Mouse (Mus musculus) C2C12 (cell line): ENCODE measurements around the gene Alb. TPM values are rescaled to one million over a fixed set of nuclear protein-coding genes. Genes with fewer than 3 reads are reported as not detected.

Source experiments
- H3K27me3 ChIP-seq: one replicate; pipeline ENCODE4 v1.6.1; 2011; ENCODE audit not compliant: control insufficient read depth, insufficient read depth, insufficient read length
- H3K36me3 ChIP-seq: one replicate; pipeline ENCODE4 v1.6.1; 2011; ENCODE audit not compliant: control insufficient read depth, insufficient read depth
- H3K4me3 ChIP-seq: one replicate; pipeline ENCODE4 v1.5.1; 2011; ENCODE audit warnings: mild to moderate bottlenecking, control low read depth; ENCODE audit not compliant: poor library complexity, insufficient read depth, severe bottlenecking
- H3K79me2 ChIP-seq: one replicate; pipeline ENCODE4 v1.6.1; 2011; ENCODE audit not compliant: control insufficient read depth, insufficient read depth
- H3K79me3 ChIP-seq: one replicate; pipeline ENCODE4 v1.6.1; 2011; ENCODE audit warnings: low read depth, control low read depth
- H3ac ChIP-seq: one replicate; pipeline ENCODE3; 2011; ENCODE audit warnings: low read depth; ENCODE audit not compliant: control insufficient read depth, insufficient read length
- CEBPB ChIP-seq: IDR thresholded peaks from one replicate; pipeline ENCODE4 v1.6.1; 2011; ENCODE audit warnings: low read depth, mild to moderate bottlenecking, control low read depth, moderate library complexity
- CTCF ChIP-seq: IDR thresholded peaks from one replicate; pipeline ENCODE4 v1.5.1; 2011; ENCODE audit not compliant: control insufficient read depth, insufficient read depth, insufficient read length
- FOSL1 ChIP-seq: IDR thresholded peaks from one replicate; pipeline ENCODE4 v1.8.0; 2011; ENCODE audit warnings: mild to moderate bottlenecking, low read length; ENCODE audit not compliant: poor library complexity, insufficient read depth, severe bottlenecking
- MAX ChIP-seq: IDR thresholded peaks from one replicate; pipeline ENCODE4 v1.6.1; 2011; ENCODE audit warnings: mild to moderate bottlenecking, control low read depth
- MYOD1 ChIP-seq: IDR thresholded peaks from one replicate; pipeline ENCODE4 v1.6.1; 2011; ENCODE audit warnings: low read depth; ENCODE audit not compliant: control insufficient read depth, insufficient read length
- MYOG ChIP-seq: IDR thresholded peaks from one replicate; pipeline ENCODE4 v1.6.1; 2011; ENCODE audit not compliant: control insufficient read depth, insufficient read length; ENCODE audit errors: extremely low read depth
- USF1 ChIP-seq: IDR thresholded peaks from one replicate; pipeline ENCODE4 v1.6.1; 2011; ENCODE audit warnings: low read depth, mild to moderate bottlenecking, control low read depth, moderate library complexity
- polyA plus RNA-seq: library from polyadenylated mRNA; unstranded; fragments of >200 nt; fragmentation: generic; extraction: Trizol; gene quantifications from one replicate; pipeline ENCODE4 v1.2.1, GENCODE M21; 2012; ENCODE audit warnings: missing spikeins

The Alb gene
- polyA plus RNA-seq, 1 experiment: not detected

GRCm38 (mm10) chr5:90507411-90507949 is 46.8 kb downstream of the Alb start:
- peaks cover 20% of the 10 kb centered on the region for H3K27me3 ChIP-seq
- H3ac ChIP-seq: no peak overlapping the region
- no peaks in the 10 kb centered on the region for H3K79me2 ChIP-seq
- no peaks in the 10 kb centered on the region for H3K36me3 ChIP-seq
- no peaks in the 10 kb centered on the region for H3K79me3 ChIP-seq
- no peak for TF ChIP-seq USF1
- TF ChIP-seq CTCF: no peak
- no peak for TF ChIP-seq MYOD1
- no peak for TF ChIP-seq CEBPB
- TF ChIP-seq MYOG: no peak
- TF ChIP-seq FOSL1: no peak
- TF ChIP-seq MAX: no peak
- no peak overlapping the region for H3K4me3 ChIP-seq

- Histone ChIP-seq H3K4me3 (no peak overlapping the region), H3K79me3 (no peaks in the 10 kb centered on the region), H3K36me3 (no peaks in the 10 kb centered on the region), H3K27me3 (peaks cover 24% of the 10 kb centered on the region), H3ac (no peak overlapping the region), H3K79me2 (no peaks in the 10 kb centered on the region)
- no peak for TF ChIP-seq MYOD1
- no peak for TF ChIP-seq MAX
- no peak for TF ChIP-seq MYOG
- TF ChIP-seq CTCF: no peak
- no peak for TF ChIP-seq CEBPB
Measured at GRCm38 (mm10) chr5:90509828-90510592, 49.3 kb downstream of the Alb start.

GRCm38 (mm10) chr5:90512288-90512955 is 51.7 kb downstream of the Alb start:
- H3K27me3 ChIP-seq: peaks cover 24% of the 10 kb centered on the region
- TF ChIP-seq MYOG (no peak), USF1 (no peak), CTCF (no peak), FOSL1 (no peak), MYOD1 (no peak), MAX (no peak), CEBPB (no peak)
- no peaks in the 10 kb centered on the region for H3K36me3 ChIP-seq
- no peaks in the 10 kb centered on the region for H3K79me2 ChIP-seq
- no peak overlapping the region for H3K4me3 ChIP-seq
- H3ac ChIP-seq: no peak overlapping the region
- H3K79me3 ChIP-seq: no peaks in the 10 kb centered on the region

GRCm38 (mm10) chr5:90515561-90515960 is 54.9 kb downstream of the Alb start:
- H3K27me3 ChIP-seq: peaks cover 19% of the 10 kb centered on the region
- TF ChIP-seq MAX: no peak
- TF ChIP-seq CEBPB: no peak
- no peak for TF ChIP-seq MYOG
- no peak for TF ChIP-seq USF1
- TF ChIP-seq FOSL1: no peak
- TF ChIP-seq MYOD1: no peak
- TF ChIP-seq CTCF: no peak
- no peak overlapping the region for H3K4me3 ChIP-seq

GRCm38 (mm10) chr5:90518356-90519100 is 57.8 kb downstream of the Alb start, which contains the start of gene Afm:
TSS of gene Afm (plus strand) at chr5:90518932.
- H3K79me3 ChIP-seq: no peaks in the 10 kb centered on the region
- no peaks in the 10 kb centered on the region for H3K36me3 ChIP-seq
- no peak within 1 kb of the TSS for H3ac ChIP-seq
- peaks cover 16% of the 10 kb centered on the region for H3K27me3 ChIP-seq
- no peak within 1 kb of the TSS for H3K4me3 ChIP-seq
- H3K79me2 ChIP-seq: no peaks in the 10 kb centered on the region
- TF ChIP-seq FOSL1: no peak
- no peak for TF ChIP-seq MYOD1
- no peak for TF ChIP-seq CTCF
- no peak for TF ChIP-seq MYOG
- TF ChIP-seq CEBPB: no peak
- no peak for TF ChIP-seq MAX
- no peak for TF ChIP-seq USF1

More at GRCm38 (mm10) chr5:90515561-90515960, 54.9 kb downstream of the Alb start:
- Histone ChIP-seq H3K79me3 (no peaks in the 10 kb centered on the region), H3K36me3 (no peaks in the 10 kb centered on the region), H3ac (no peak overlapping the region), H3K79me2 (no peaks in the 10 kb centered on the region)

Other genes with a start within 250 kb of the Alb start
- 31.1 TPM for gene Cox18, start 236.9 kb upstream of the Alb start, polyA plus RNA-seq
- gene Ankrd17, start 94.3 kb upstream of the Alb start, polyA plus RNA-seq: 16.0 TPM
- 0.28 TPM for gene Gm9958, start 93.7 kb upstream of the Alb start, polyA plus RNA-seq
- gene Afp, start 29.8 kb downstream of the Alb start, polyA plus RNA-seq: 0.26 TPM
- gene Afm, start 58.0 kb downstream of the Alb start, polyA plus RNA-seq: not detected
- gene 5830473C10Rik, start 100.2 kb downstream of the Alb start, polyA plus RNA-seq: not detected
- 0.12 TPM for gene Rassf6, start 179.8 kb downstream of the Alb start, polyA plus RNA-seq